Mouse (Mus musculus) embryonic facial prominence, embryonic 13.5 days (tissue): ENCODE data around the gene Ccr7. TPM values are rescaled to one million over a fixed set of nuclear protein-coding genes. Genes with fewer than 3 reads are reported as not detected.

ENCODE experiments used
- ATAC-seq: fragments of 200-750 bp; cut with Nextera tagmentation; 2 replicates; pipeline ENCODE4 v1.8.0; 2017; ENCODE audit warnings: low read depth; ENCODE audit not compliant: insufficient number of reproducible peaks, insufficient read depth, low FRiP score, low TSS enrichment
- H3K27ac ChIP-seq: fragments of 300-500 bp; sonication (generic); 2 replicates; pipeline ENCODE4 v1.5.1; 2015; ENCODE audit warnings: moderate library complexity, mild to moderate bottlenecking, inconsistent platforms
- H3K27me3 ChIP-seq: fragments of 300-500 bp; sonication (generic); 2 replicates; pipeline ENCODE4 v1.6.1; 2015; ENCODE audit warnings: mild to moderate bottlenecking, inconsistent platforms
- H3K36me3 ChIP-seq: fragments of 300-500 bp; sonication (generic); 2 replicates; pipeline ENCODE4 v1.6.1; 2015; ENCODE audit warnings: mild to moderate bottlenecking, inconsistent platforms
- H3K4me1 ChIP-seq: fragments of 300-500 bp; sonication (generic); 2 replicates; pipeline ENCODE4 v1.6.1; 2015; ENCODE audit warnings: inconsistent platforms
- H3K4me2 ChIP-seq: fragments of 300-500 bp; sonication (generic); 2 replicates; pipeline ENCODE4 v1.6.1; 2015; ENCODE audit warnings: moderate library complexity, mild to moderate bottlenecking, inconsistent platforms
- H3K4me3 ChIP-seq: fragments of 300-500 bp; sonication (generic); 2 replicates; pipeline ENCODE4 v1.5.1; 2015; ENCODE audit warnings: mild to moderate bottlenecking, inconsistent platforms
- H3K9ac ChIP-seq: fragments of 300-500 bp; sonication (generic); 2 replicates; pipeline ENCODE4 v1.6.1; 2015; ENCODE audit warnings: mild to moderate bottlenecking, inconsistent platforms
- H3K9me3 ChIP-seq: fragments of 300-500 bp; sonication (generic); 2 replicates; pipeline ENCODE4 v1.6.1; 2016; ENCODE audit warnings: inconsistent platforms
- WGBS: fragments of 180-500 bp; shearing (Covaris S2); methylation state at CpG from one replicate; pipeline ENCODE4 v1.1.7; 2015; ENCODE audit warnings: mixed read lengths; 5-methylcytosine and 5-hydroxymethylcytosine counted together
- polyA plus RNA-seq: library from polyadenylated mRNA; unstranded; fragments of >200 nt; fragmentation: Nextera tagmentation; extraction: Ambion mirVana; gene quantifications from 2 replicates; pipeline ENCODE4 v1.2.1, GENCODE M21; 2015

The Ccr7 gene
- polyA plus RNA-seq, 1 experiment from 2014 or later: 0.30 TPM

GRCm38 (mm10) chr11:99170005-99170404, 15.1 kb upstream of the Ccr7 start:
- Histone ChIP-seq H3K4me2 (no peak overlapping the region), H3K36me3 (no peaks in the 10 kb centered on the region), H3K27me3 (no peaks in the 10 kb centered on the region), H3K9ac (no peak overlapping the region), H3K27ac (no peak overlapping the region), H3K4me1 (no peaks in the 10 kb centered on the region), H3K9me3 (0 out of 2 replicates have a peak, but pooled peaks cover 4% of the 10 kb centered on the region), H3K4me3 (no peak overlapping the region)
- no peak for ATAC-seq
- WGBS: 91% methylated on average over 6 of the region's 6 CpGs

- no peaks in the 10 kb centered on the region for H3K4me1 ChIP-seq
- H3K9me3 ChIP-seq: 0 out of 2 replicates have a peak, but pooled peaks cover 4% of the 10 kb centered on the region
- H3K27me3 ChIP-seq: no peaks in the 10 kb centered on the region
- no peaks in the 10 kb centered on the region for H3K36me3 ChIP-seq
- no peak overlapping the region for H3K4me2 ChIP-seq
- ATAC-seq: no peak
- no peak overlapping the region for H3K4me3 ChIP-seq
- 84% methylated on average over 2 of the region's 2 CpGs for WGBS
- no peak overlapping the region for H3K27ac ChIP-seq
- H3K9ac ChIP-seq: no peak overlapping the region
These were observed 14.6 kb upstream of the Ccr7 start for GRCm38 (mm10) chr11:99169438-99169837.

DNA sequence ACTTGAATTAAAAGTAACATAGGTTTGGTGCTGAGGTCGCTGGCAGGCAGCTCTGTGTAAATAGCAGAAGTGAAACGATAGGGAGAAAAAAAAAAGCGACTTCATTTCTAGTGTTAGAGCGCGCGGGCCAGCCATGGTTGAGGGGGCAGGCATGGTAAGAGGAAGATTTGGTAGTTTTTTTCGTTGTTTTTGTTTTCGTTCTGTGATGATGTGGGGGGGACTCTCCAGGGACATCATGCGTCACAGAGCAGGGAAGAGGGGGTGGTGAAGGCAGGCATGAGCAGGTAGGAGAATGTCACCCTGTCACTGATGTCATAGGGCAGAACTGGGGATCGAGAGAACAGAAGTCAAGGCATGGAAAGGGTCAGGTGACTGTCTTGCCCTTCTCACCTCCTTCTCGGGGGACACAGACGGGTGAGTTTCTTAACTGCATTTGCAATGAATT, 13.2 kb upstream of the Ccr7 start:
- Histone ChIP-seq H3K27me3 (no peaks in the 10 kb centered on the region), H3K9me3 (no peaks in the 10 kb centered on the region), H3K36me3 (no peaks in the 10 kb centered on the region), H3K4me1 (no peaks in the 10 kb centered on the region), H3K4me3 (no peak overlapping the region), H3K9ac (no peak overlapping the region), H3K4me2 (no peak overlapping the region), H3K27ac (no peak overlapping the region)
- ATAC-seq: no peak
- 66% methylated on average over 12 of the region's 12 CpGs for WGBS

DNA sequence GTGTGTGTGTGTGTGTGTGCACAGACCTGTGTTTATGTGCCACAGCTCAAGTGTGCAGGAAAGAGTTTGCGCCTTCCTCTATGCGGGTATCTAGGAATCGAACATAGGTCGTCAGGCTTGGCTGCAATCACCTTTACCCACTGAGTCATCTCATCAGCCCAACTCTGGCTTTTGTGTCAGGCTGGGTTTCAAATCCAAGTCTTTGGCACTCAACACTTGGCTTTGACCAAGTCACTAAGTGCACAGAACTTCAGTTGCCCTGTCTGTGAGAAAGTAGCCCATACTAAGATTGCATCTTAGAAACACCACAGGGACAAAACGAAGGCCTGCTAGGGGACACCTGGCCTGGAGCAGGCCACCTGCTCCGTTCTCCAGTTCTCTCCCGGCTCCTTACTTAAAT, 12.7 kb upstream of the Ccr7 start:
- Histone ChIP-seq H3K4me3 (no peak overlapping the region), H3K4me2 (no peak overlapping the region), H3K36me3 (no peaks in the 10 kb centered on the region), H3K27ac (no peak overlapping the region), H3K9me3 (no peaks in the 10 kb centered on the region), H3K9ac (no peak overlapping the region), H3K27me3 (no peaks in the 10 kb centered on the region), H3K4me1 (no peaks in the 10 kb centered on the region)
- ATAC-seq: no peak
- 87% methylated on average over 7 of the region's 7 CpGs for WGBS

DNA sequence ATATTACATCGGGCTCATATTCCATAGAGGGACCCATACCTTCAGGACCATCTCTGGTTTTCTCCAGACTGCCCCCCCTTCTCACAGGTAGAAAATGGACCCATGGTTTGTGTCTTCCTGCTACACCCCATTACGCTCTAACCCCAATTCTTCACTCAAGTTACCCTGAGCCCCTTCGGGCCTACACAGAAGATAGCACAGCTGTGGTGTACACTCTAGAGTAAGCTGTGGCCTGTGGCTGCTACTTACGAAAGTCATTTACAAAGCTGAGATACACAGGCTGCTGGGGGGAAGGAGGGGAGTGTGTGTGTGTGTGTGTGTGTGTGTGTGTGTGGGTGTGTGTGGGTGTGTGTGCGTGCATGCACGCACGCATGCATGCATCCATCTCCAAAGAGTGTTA, 11.4 kb upstream of the Ccr7 start:
- WGBS: 91% methylated on average over 7 of the region's 7 CpGs
- Histone ChIP-seq H3K36me3 (no peaks in the 10 kb centered on the region), H3K4me3 (no peak overlapping the region), H3K27me3 (no peaks in the 10 kb centered on the region), H3K9me3 (no peaks in the 10 kb centered on the region), H3K4me1 (peaks cover 6% of the 10 kb centered on the region; the same call in 1 of the 2 replicates), H3K4me2 (no peak overlapping the region), H3K9ac (no peak overlapping the region), H3K27ac (no peak overlapping the region)
- no peak for ATAC-seq

DNA sequence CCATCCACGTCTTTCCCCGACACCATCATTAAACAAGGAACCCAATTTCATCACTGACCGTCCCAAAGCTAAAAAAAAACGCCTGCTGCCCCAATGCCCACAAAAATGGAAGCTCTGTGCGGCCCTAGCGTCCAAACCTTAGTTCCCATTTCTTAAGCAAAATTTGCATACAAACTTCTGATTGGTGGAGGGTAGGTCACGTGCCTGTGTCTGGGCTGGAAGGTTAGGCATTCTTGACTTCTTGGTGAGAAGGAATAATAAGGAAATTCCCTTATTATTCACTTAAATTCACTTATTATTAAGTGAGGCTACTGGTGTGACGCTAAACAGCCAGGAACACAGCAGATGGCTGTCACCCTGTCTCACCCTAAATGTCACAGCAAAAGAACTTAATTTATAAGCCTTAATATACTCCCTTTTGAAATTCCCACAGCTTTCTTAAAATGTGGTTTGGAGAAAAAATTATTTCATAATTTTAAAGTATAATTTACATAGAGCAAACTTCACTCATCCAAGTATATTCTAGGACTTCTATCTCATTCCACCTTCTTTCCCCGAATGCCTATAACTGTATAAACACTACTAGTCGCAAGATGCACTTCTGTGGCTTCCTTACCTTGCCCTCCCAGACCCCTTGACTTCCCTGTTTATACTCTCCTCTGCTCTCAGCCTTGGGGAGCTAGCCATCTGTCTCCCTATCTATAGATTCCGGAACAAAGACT, 10.3 kb upstream of the Ccr7 start:
- WGBS: 74% methylated on average over 11 of the region's 11 CpGs
- no peak overlapping the region for H3K27ac ChIP-seq
- H3K4me3 ChIP-seq: no peak overlapping the region
- no peaks in the 10 kb centered on the region for H3K36me3 ChIP-seq
- no peak overlapping the region for H3K9ac ChIP-seq
- H3K4me1 ChIP-seq: peaks cover 6% of the 10 kb centered on the region; the same call in 1 of the 2 replicates
- no peaks in the 10 kb centered on the region for H3K27me3 ChIP-seq
- H3K9me3 ChIP-seq: no peaks in the 10 kb centered on the region
- no peak for ATAC-seq
- H3K4me2 ChIP-seq: no peak overlapping the region

- Histone ChIP-seq H3K9ac (no peak overlapping the region), H3K36me3 (no peaks in the 10 kb centered on the region), H3K27ac (no peak overlapping the region), H3K27me3 (no peaks in the 10 kb centered on the region), H3K4me3 (no peak overlapping the region), H3K4me2 (no peak overlapping the region), H3K4me1 (peaks cover 6% of the 10 kb centered on the region; the same call in 1 of the 2 replicates), H3K9me3 (no peaks in the 10 kb centered on the region)
- WGBS: 79% methylated on average over 10 of the region's 10 CpGs
- no peak for ATAC-seq
These were observed 8.3 kb upstream of the Ccr7 start for GRCm38 (mm10) chr11:99162972-99163686.

DNA sequence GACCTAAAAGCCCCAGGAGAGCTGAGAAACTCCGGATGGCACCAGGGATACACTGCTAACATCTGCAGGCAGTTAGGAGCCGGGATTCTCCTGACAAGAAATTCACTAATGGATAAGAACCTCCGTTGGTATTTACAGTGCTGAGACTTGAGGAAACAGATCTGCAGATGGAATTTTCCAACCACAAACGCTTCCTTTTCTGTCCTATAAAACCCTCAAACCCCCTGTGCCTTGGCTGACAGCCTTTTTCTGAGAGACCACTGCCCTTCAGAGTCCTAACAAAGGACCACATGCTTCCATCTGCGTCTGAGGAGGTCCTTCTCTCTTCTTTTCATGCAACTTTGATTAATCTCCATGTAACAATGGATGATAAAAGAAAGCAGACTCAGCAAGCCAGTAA, 6.8 kb upstream of the Ccr7 start:
- WGBS: 23% methylated on average over 5 of the region's 5 CpGs

DNA sequence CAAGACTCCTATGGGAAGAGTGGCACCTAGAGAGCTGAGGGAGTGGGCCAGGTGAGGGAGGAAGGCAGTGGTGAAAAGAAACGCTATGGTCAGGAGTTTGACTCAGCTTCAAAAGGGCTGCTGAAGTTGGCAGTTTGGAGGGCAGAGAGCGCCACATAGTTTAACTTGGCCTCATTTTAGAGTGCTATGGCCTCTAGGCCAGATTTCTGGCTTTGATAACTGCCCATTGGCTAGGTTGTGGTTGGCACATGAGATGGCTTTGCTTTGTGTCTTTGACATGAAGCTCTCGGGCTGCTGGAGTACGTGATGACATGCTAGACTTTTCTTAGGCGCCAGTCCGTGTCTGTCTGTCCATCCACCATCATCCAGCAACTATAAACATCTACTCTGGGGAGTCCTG, 5.4 kb upstream of the Ccr7 start:
- Histone ChIP-seq H3K4me2 (no peak overlapping the region), H3K36me3 (no peaks in the 10 kb centered on the region), H3K4me1 (peaks cover 6% of the 10 kb centered on the region; the same call in 1 of the 2 replicates), H3K4me3 (no peak overlapping the region), H3K9ac (no peak overlapping the region), H3K27me3 (no peaks in the 10 kb centered on the region), H3K9me3 (no peaks in the 10 kb centered on the region), H3K27ac (no peak overlapping the region)
- WGBS: 91% methylated on average over 6 of the region's 6 CpGs
- no peak for ATAC-seq

More for the DNA sequence above, 6.8 kb upstream of the Ccr7 start:
- no peak overlapping the region for H3K9ac ChIP-seq
- no peak for ATAC-seq
- no peak overlapping the region for H3K4me3 ChIP-seq
- peaks cover 6% of the 10 kb centered on the region; the same call in 1 of the 2 replicates for H3K4me1 ChIP-seq
- no peaks in the 10 kb centered on the region for H3K36me3 ChIP-seq
- H3K27ac ChIP-seq: peak overlapping the region; percentile 8; the same call in 1 of the 2 replicates
- no peaks in the 10 kb centered on the region for H3K9me3 ChIP-seq
- H3K4me2 ChIP-seq: no peak overlapping the region
- no peaks in the 10 kb centered on the region for H3K27me3 ChIP-seq

DNA sequence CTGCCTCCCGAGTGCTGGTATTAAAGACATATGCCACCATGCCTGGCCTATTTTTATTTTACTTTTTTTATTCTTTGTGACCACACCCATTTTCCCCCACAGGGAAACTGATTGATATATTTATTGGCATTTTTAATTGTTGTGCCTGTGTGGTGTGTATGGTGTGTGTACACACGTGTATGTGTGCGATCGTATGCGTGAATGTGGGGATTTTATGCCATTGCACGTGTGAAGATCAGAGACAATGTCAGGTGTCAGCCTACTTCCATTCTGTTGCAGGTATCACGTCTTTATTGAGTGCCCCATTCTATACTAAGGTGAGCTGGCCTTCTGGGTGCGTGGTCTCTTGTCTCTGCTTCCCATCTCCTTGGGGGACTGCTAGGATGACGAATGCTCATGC, 940 bp upstream of the Ccr7 start:
- no peak overlapping the region for H3K27ac ChIP-seq
- H3K9ac ChIP-seq: no peak overlapping the region
- H3K4me2 ChIP-seq: no peak overlapping the region
- WGBS: 90% methylated on average over 9 of the region's 9 CpGs
- H3K4me3 ChIP-seq: no peak overlapping the region
- no peaks in the 10 kb centered on the region; the same call in 1 of the 2 replicates for H3K4me1 ChIP-seq
- no peak for ATAC-seq
- no peaks in the 10 kb centered on the region for H3K27me3 ChIP-seq
- no peaks in the 10 kb centered on the region for H3K9me3 ChIP-seq
- H3K36me3 ChIP-seq: no peaks in the 10 kb centered on the region

DNA sequence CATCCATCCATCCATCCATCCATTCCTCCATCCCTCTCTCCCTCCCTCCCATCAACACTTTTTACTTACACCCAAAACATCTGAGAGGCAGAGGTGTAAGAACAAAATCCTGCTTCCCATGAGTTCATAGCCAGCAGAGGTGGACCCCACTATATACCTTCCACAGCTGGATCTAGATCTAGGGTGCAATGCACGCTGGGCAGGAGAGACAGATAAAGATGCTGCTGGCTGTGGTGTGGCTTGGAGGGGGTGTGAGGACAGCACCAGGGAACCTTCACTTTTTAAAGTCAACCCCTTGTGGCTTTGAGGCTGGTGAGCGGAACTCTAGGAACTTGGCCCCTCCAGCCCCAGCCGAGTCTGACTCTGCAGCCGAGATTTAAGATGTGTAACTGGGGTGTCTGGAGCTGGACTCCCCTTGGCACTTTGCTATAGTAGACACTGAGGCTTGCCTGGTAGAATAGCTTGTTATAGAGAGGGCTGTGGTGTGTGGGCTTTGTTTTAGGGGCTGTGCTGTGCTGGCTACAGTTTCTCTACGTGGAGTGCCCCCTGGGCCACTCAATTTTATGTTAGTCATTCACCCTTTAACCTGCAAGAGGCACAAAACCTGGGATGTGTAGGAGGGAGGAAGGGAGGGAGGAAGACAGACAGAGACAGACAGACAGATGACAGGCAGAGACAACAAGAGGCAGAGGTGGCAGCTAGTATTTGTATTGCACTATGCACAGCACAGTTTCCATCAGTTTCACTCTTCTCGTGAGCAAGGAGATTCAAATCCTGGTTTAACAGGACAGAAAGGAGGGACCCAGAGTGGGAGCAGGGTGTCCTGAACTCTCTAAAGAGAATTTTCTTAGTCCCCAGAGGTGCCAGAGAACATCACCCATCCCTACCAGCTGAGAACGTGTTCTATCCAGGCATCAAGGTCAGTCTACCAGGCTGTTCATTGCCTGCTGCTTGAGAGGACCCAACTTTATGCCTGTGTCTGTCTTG, 817 bp downstream of the Ccr7 start:
- peaks cover 13% of the 10 kb centered on the region for H3K4me1 ChIP-seq
- WGBS: 74% methylated on average over 7 of the region's 7 CpGs
- no peak overlapping the region for H3K4me2 ChIP-seq
- no peaks in the 10 kb centered on the region for H3K36me3 ChIP-seq
- H3K9ac ChIP-seq: no peak overlapping the region
- no peaks in the 10 kb centered on the region for H3K9me3 ChIP-seq
- no peak overlapping the region for H3K27ac ChIP-seq
- no peak overlapping the region for H3K4me3 ChIP-seq
- no peak for ATAC-seq
- no peaks in the 10 kb centered on the region for H3K27me3 ChIP-seq
